Mouse (Mus musculus) gastrocnemius, adult 2 months (tissue): Measurements from ENCODE around the gene H2-Q6. TPM values are rescaled to one million over a fixed set of nuclear protein-coding genes. Genes with fewer than 3 reads are reported as not detected.
A peak's percentile ranks its signal among the peaks of the same experiment; 100 is the strongest.
"Not testable (repeated sequence)": the region's sequence is repeated elsewhere in the genome, so short reads cannot be mapped to it uniquely, and the experiment has no call there.

Experiments used
- DNase-seq: peaks from one replicate; pipeline ENCODE4 v3.0.0; 2022
- H3K27ac ChIP-seq: fragments of 200-600 bp; 2 replicates; pipeline ENCODE4 v1.8.1; 2022; ENCODE audit warnings: mild to moderate bottlenecking
- H3K4me3 ChIP-seq: fragments of 200-600 bp; 2 replicates; pipeline ENCODE4 v1.8.1; 2022; ENCODE audit warnings: mild to moderate bottlenecking, moderate library complexity
- CTCF ChIP-seq: fragments of 200-600 bp; IDR thresholded peaks from 2 replicates; pipeline ENCODE4 v1.8.1; 2022; ENCODE audit warnings: antibody characterized with exemption, mild to moderate bottlenecking, moderate library complexity
- intact Hi-C: fragments of 180-260 bp; cut with DNase I; formaldehyde crosslinking; loops from one replicate; pipeline ENCODE4 v1.15.1; 2025
- total RNA-seq, 2 experiments: library from RNA; stranded (reverse); gene quantifications; 2 replicates each; pipeline ENCODE4 v1.2.3; 2021

Gene H2-Q6
- total RNA-seq, 2 experiments from 2014 or later: 0.18 TPM; not detected in 1

GRCm38 (mm10) chr17:35458247-35458646, 33.6 kb downstream of the H2-Q6 start:
- intact Hi-C loops, H3K4me3 ChIP-seq, H3K27ac ChIP-seq, DNase-seq: not testable (repeated sequence)

GRCm38 (mm10) chr17:35460513-35461341, 36.1 kb downstream of the H2-Q6 start:
- H3K4me3 ChIP-seq, DNase-seq, H3K27ac ChIP-seq, intact Hi-C loops: not testable (repeated sequence)

GRCm38 (mm10) chr17:35465651-35466050, 41.0 kb downstream of the H2-Q6 start:
- intact Hi-C loops, H3K4me3 ChIP-seq, H3K27ac ChIP-seq, DNase-seq: not testable (repeated sequence)
- peak; percentile 45 for TF ChIP-seq CTCF

GRCm38 (mm10) chr17:35468936-35469335, 44.3 kb downstream of the H2-Q6 start:
- H3K27ac ChIP-seq, H3K4me3 ChIP-seq, DNase-seq, intact Hi-C loops: not testable (repeated sequence)

- intact Hi-C loops: no loop called here
- no peak for TF ChIP-seq CTCF
- Histone ChIP-seq H3K27ac (no peak within 1 kb of the TSS), H3K4me3 (peak within 1 kb of the TSS; percentile 53)
- peak; percentile 18 for DNase-seq
Observed at GRCm38 (mm10) chr17:35469842-35470751, 45.4 kb downstream of the H2-Q6 start, which contains the start of gene H2-Q10. TSS of gene H2-Q10 (plus strand) at chr17:35470089.

Other genes with a start within 250 kb of the H2-Q6 start
- gene Aif1, start 248.8 kb upstream of the H2-Q6 start, total RNA-seq: under 1 TPM in 1 of 2 experiments, not detected in 1; 0.75 TPM
- 1 to 10 TPM in 1 of 2 experiments, under 1 TPM in 1; 0.67 to 1.2 TPM for gene Lst1, start 236.4 kb upstream of the H2-Q6 start, total RNA-seq
- gene Ltb, start 230.4 kb upstream of the H2-Q6 start, total RNA-seq: not detected
- not detected for gene Tnf, start 222.8 kb upstream of the H2-Q6 start, total RNA-seq
- gene Lta, start 219.5 kb upstream of the H2-Q6 start, total RNA-seq: under 1 TPM in 1 of 2 experiments, not detected in 1; 0.41 TPM
- not detected for gene Gm16181, start 204.0 kb upstream of the H2-Q6 start, total RNA-seq
- gene Atp6v1g2, start 191.2 kb upstream of the H2-Q6 start, total RNA-seq: 1 to 10 TPM; 1.9 to 2.0 TPM
- 1 to 10 TPM; 7.0 to 7.8 TPM for gene Nfkbil1, start 189.1 kb upstream of the H2-Q6 start, total RNA-seq
- 10 to 100 TPM; 83.8 to 94.7 TPM for gene Ddx39b, start 183.1 kb upstream of the H2-Q6 start, total RNA-seq
- 10 to 100 TPM; 30.4 to 38.5 TPM for gene H2-D1, start 162.1 kb upstream of the H2-Q6 start, total RNA-seq
- under 1 TPM; 0.25 to 0.36 TPM for gene H2-Q1, start 104.4 kb upstream of the H2-Q6 start, total RNA-seq
- under 1 TPM; 0.17 to 0.20 TPM for gene H2-Q2, start 82.6 kb upstream of the H2-Q6 start, total RNA-seq
- gene H2-Q4, start 45.2 kb upstream of the H2-Q6 start, total RNA-seq: 1 to 10 TPM; 3.1 to 3.5 TPM
- gene H2-Q7, start 14.3 kb downstream of the H2-Q6 start, total RNA-seq: under 1 TPM; 0.61 to 0.82 TPM
- under 1 TPM; 0.05 to 0.33 TPM for gene H2-Q10, start 45.2 kb downstream of the H2-Q6 start, total RNA-seq
- not detected for gene Pou5f1, start 81.2 kb downstream of the H2-Q6 start, total RNA-seq
- gene Tcf19, start 92.0 kb downstream of the H2-Q6 start, total RNA-seq: 1 to 10 TPM in 1 of 2 experiments, under 1 TPM in 1; 0.73 to 1.0 TPM
- gene Cchcr1, start 92.2 kb downstream of the H2-Q6 start, total RNA-seq: 1 to 10 TPM; 1.7 TPM
- not detected for gene Psors1c2, start 108.4 kb downstream of the H2-Q6 start, total RNA-seq
- not detected for gene Cdsn, start 127.3 kb downstream of the H2-Q6 start, total RNA-seq
- not detected for gene 2300002M23Rik, start 142.6 kb downstream of the H2-Q6 start, total RNA-seq
- gene Sfta2, start 176.7 kb downstream of the H2-Q6 start, total RNA-seq: not detected
- gene Gm9573, start 201.8 kb downstream of the H2-Q6 start, total RNA-seq: not detected
- gene Mucl3, start 218.8 kb downstream of the H2-Q6 start, total RNA-seq: not detected
- gene Vars2, start 242.7 kb downstream of the H2-Q6 start, total RNA-seq: 10 to 100 TPM; 12.8 to 16.8 TPM
- gene Gtf2h4, start 248.9 kb downstream of the H2-Q6 start, total RNA-seq: 10 to 100 TPM; 18.1 to 24.2 TPM